Mouse (Mus musculus) cerebral cortex, adult 2 months (tissue): ENCODE data around the gene Npepps.

Experiments
- whole genome bisulfite sequencing: fragments of 180-500 bp; shearing (Covaris S2); methylation state at CpG from one replicate; pipeline ENCODE4 v1.1.7; 2018; 5-methylcytosine and 5-hydroxymethylcytosine counted together

The Npepps gene

DNA sequence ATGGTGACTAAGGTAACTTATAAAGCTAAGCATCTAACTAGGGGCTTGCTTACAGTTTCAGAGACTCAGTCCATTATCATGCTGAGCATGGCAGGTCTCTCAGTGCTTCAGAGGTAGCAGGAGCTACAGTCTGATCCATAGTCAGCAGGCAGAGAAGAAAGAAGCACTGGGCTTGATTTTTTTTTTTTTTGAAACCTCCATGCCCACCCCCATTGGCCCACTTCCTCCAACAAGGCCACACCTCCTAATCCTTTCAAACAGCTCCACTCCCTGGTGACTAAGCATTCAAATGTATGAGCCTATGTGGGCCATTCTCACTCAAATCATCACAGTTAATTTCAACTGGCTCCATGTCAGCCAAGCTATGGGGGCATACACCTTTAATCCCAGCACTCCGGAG is 12.3 kb upstream of the Npepps start:
- 81% methylated on average over 1 of the region's 1 CpGs for WGBS

DNA sequence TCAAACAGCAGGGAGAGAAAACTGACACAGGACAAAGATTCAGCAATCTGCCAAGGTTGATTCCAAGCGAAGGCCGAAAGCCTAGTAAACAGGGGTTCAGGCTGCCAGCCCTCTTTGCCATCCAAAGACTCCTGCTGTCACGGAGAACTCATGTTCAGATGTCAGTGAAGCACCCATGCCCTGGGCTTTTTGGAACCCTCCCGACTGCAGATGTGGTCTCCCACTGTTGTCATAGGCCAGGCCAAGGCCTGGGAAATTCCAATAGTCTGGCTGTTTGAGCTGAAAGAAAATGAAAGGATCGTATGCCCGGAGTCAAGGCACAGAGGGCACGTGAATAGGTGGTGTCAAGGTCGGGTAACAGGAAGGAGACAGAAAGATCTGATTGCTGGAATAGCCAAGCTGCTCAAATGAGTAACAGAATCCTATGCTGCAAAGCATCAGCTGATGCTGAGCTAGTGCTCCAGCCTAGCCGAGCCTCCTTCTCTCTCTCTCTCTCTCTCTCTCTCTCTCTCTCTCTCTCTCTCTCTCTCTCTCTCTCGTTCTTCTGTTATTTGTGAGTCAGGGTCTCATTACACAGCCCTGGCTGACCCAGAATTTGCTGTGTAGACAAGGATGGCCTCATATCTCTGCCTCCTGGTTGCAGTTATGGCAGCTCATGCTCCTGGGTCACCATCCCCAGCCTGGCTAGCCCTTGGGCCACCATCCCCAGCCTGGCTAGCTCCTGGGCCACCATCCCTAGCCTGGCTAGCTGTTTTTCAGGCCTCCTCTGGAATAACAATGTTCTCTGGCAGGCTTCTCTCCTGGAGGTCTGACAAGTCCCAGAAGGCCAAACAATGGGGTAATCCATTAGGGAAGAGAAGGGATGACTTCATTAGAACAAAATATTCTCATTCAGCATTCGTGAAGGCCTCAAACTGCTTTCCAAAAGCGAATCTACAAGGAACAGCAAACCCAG is 9.1 kb upstream of the Npepps start:
- WGBS = 60% methylated on average over 12 of the region's 12 CpGs

DNA sequence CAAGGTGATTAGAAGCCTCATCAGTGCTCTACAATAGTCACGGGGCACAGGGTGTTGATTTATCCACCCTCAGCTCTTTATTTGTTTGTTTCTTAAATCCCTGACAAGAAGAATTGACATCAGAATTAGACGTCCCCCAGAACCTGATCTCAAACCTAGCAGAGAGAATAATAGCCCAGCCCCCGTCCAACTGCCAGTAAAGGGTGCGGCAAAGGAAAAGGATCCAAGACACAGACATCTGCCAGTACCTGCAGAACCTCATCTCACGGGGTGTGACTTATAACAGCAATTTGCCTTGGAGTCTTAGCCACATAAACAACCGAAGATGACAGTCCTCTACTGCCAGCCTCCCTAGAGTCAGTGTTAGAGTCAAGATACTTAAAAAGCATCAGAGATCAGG is 6.5 kb upstream of the Npepps start:
- 69% methylated on average over 6 of the region's 6 CpGs for WGBS

DNA sequence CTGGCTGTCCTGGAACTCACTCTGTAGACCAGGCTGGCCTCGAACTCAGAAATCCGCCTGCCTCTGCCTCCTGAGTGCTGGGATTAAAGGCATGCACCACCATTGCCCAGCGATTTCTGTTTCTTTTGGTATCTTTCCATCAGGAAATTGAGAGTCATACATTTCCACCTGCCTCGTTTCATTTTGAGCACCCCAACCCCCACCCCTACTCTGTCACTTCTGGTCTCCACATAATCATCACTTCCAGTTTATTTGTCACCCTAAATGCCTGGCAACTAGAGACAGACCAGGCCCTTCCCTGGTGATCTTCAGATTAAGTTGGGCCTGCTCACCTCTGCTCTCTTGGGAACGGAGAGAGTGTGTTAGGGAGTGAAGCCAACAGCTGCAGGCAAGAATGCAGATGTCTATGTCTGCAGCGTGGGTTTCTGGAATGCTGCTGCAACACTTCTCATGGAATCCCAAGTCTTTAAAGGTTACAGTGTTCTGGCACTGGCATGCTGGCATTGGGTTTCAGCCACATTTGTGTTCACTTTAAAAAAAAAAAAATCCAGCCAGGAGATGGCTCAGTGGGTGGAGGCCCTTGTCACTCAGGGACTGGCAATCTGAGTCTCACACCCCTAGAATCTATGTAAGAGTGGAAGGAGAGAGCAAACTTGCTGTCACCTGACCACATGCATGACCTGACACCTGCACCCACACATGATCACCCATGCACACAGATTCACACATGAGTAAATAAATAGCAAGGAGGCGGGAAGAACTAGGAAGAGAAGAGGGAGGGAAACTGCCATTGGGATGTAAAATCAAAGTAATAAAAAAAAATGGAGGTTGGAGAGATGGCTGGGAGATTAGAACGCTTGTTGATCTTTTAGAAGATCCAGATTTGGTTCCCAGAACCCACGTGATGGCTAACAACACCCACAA is 5.7 kb upstream of the Npepps start:
- WGBS = 76% methylated on average over 9 of the region's 9 CpGs

DNA sequence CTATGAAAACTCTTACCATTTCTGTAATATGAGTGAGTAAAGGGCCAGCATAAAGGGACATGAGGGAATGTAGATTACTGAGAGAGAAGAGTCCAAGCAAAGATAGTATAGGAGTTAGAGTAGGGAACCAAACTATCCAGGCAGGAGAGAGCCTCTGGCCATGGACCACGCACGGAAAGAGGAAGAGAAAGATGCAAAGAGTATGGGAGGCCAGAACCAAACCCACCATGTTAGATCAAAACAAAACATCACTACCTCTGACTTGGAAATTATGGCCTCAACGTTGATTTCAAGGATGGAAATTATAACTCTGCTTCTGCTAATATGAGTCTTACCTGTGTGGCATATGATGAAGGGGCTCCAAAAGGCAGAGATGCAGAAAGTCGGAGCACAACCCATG is 4.4 kb upstream of the Npepps start:
- 81% methylated on average over 4 of the region's 4 CpGs for WGBS

DNA sequence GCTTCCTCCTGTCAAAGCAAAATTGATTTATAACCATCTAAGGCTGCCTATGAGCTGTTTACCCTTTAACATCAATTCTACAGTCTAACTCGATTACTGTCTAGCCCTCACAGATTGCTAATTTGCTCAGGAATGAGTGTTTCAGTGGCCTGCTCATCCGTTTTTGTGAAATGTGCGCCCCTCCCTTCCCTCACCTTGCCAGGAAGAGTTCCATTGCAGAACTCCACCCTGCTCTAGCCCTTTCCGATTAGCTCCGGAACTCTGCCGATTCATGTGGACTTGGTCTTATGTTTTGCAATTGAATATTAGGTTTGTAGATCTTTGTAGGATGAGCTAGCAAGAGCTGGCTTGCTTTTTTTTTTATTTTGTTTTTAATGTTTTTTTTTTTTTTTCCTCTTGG is 1.7 kb upstream of the Npepps start:
- WGBS = 91% methylated on average over 6 of the region's 6 CpGs

DNA sequence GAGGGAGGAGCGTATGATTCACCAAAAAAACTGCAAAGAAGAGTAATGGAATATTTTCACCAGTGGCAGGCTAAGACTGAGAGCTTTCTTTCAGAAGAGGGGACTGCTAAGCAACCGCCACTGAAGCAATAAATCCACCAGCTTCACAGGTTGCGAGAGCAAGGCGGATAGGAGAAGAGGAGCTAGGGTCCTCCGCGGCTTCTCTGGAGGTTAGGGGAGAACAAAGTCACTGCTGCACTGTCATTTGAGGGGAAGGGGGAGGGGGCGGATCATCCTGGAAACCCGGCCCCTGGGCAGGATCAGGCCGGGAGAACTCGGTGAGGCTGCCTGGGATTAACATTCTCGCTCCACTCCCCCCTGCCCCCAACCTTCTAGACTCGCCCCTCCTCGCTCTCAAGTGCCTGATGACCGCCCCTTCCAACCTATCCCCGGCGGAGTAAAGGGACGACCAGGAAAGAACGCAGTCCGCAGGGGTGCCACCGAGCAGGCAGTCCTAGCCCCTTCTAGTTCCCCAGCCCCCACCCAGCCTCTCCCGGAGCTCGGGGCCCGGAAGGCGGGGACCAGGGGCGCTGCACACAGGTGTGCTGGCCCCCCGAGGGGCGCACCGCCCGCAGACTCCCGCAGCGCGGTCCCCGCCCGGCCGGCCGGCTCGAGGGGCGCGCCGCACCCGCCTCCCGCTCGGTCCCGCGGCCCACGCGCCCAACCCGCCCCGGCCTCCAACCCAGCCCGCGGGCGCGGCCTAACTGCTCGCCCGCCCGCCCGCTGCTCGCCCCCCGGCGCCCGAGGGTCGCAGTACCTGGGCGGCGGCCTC is 828 bp downstream of the Npepps start:
- under 1% methylated on average over 64 of the region's 64 CpGs for WGBS

DNA sequence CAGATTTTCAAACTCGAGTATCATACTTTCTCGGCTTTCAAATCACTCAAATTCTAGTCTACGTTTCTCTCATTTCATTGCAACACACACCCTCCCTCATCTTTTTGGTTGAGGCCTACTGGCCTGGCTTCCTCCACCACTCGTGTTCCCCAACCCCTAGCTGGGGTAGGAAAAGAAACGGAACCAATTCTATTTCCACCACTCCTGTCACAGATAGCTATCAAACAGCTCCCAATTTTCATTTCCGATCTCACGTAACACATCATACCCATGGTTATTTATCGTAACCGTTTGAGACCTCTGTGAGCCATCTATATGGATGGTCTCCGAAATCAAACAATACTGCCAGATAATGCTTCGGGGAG is 1.4 kb downstream of the Npepps start:
- 5% methylated on average over 11 of the region's 11 CpGs for WGBS

DNA sequence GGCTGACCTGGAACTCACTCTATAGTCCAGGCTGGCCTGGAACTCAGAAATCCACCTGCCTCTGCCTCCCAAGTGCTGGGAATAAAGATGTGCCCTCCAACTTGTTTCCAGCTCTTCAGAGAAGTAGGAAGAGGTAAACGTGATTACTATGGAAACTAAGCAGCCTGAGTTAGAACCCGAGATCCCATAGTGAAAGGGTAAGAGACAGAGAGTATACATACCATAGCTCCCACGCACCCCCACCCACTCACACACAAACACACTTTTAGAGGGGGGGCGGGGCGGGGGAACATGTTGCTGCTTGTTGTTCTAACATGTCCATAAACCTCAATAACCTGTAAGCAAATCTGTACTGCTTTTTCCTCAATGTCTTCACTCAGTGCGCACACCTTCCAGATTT is 2.0 kb downstream of the Npepps start:
- 58% methylated on average over 6 of the region's 6 CpGs for WGBS

DNA sequence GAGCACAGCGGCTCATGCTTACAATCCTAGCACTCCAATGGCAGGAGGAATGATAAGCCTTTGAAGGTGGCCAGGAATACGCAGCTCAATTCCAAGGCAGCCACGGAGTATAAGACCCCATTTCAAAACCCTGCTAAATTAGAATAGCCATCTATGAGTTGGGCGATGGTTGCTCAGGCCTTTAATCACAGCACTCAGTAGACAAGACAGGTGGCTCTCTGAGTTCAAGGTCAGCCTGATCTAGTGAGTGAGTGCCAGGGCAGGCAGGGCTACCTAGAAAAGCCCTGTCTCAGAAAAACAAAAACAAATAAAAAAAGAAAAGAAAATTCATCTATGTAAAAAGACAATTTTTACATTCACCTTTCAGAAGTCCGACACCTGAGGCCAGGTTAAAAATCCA is 3.3 kb downstream of the Npepps start:
- WGBS = 80% methylated on average over 5 of the region's 5 CpGs

DNA sequence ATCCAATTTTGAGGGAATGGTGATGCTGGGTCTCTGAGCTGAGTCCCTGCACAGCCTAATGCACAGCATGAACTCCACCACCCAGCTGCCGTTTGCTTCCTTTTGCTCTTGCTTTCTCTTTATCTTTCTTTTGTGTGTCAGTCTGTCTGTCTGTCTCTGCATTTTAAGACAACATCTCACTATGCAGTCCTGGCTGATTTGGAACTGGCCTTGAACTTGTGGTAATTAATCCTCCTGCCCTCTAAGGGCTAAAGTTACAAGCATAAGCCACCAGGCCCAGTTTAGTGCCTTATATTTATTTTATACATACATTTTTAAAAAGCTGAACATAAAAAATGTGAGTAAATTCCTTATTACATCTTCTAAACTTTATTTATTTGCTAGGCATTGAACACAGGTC is 4.4 kb downstream of the Npepps start:
- 39% methylated on average over 1 of the region's 1 CpGs for WGBS

DNA sequence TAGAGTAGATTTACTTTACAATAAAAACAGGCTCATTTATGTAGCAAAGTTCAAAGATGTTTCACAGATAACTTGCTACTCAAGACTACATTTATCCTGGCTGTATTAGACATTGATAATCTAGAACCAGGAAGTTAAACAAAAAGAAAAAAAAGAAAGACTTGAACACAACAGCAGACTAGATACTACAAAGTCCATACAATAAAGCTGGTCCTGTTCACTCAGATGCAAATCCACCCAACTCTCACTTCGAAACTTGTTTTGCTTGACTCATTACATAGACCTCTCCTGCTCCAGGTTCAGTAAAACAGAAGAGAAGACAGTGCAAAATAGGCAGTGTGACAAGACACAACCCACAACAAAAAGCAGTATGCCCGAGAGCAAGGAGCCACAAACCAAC is 5.1 kb downstream of the Npepps start:
- 69% methylated on average over 2 of the region's 2 CpGs for WGBS

DNA sequence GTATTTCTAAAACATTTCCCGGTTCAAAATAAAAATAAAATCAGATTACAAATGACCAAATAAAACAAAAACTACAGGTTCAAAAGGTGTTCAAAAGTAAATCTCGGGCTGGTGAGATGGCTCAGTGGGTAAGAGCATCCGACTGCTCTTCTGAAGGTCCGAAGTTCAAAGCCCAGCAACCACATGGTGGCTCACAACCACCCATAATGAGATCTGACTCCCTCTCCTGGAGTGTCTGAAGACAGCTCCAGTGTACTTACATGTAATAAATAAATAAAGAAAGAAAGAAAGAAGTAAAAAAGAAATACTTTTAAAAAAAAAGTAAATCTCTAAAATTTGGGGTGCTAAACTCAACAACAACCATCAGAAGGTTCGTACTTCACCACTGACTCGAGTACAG is 5.5 kb downstream of the Npepps start:
- WGBS = 89% methylated on average over 6 of the region's 6 CpGs

DNA sequence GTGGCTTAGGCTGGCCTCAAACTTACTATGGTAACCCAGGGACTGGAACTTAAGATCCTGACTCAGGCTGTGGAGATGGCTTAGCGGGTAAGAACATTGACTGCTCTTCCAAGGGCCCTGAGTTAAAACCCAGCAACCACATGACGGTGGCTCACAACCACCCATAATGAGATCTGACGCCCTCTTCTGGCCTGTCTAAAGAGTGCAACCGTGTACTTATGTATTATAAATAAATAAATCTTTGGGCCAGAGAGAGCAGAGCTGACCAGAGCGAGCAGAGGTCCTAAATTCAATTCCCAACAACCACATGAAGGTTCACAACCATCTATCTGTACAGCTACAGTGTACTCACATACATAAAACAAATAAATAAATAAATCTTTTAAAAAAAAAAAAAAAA is 6.8 kb downstream of the Npepps start:
- 88% methylated on average over 5 of the region's 5 CpGs for WGBS

DNA sequence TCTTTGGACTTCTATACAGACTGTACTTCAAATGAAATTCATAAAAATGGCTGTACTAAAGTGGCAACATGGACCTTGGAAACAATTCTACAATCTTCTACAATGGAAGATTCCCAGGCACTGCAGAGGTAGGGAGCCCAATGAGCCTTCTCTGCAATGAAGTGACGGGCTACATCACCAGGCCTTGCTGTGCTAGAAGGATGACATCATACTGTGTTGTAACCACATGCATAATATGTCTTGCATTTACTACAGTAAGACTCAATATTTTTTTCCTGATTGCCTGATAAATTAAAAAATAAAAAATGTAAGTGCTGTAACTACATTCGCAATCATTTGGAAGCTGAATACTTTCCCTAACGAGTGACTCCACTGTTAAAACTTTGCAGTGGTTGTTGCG is 7.6 kb downstream of the Npepps start:
- 78% methylated on average over 4 of the region's 4 CpGs for WGBS

DNA sequence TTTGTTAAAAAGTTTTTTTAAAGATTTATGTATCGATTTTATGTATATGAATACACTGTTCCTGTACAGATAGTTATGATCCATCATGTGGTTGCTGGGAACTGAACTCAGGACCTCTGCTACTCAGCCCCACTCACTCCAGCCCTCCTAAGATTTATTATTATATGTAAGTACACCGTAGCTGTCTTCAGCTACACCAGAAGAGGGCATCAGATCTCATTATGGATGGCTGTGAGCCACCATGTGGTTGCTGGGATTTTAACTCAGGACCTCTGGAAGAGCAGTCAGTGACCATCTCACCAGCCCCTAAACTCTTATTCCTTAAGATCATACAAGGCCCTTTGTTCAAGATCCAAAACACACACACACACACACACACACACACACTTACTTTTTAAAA is 10.4 kb downstream of the Npepps start:
- 65% methylated on average over 2 of the region's 2 CpGs for WGBS

DNA sequence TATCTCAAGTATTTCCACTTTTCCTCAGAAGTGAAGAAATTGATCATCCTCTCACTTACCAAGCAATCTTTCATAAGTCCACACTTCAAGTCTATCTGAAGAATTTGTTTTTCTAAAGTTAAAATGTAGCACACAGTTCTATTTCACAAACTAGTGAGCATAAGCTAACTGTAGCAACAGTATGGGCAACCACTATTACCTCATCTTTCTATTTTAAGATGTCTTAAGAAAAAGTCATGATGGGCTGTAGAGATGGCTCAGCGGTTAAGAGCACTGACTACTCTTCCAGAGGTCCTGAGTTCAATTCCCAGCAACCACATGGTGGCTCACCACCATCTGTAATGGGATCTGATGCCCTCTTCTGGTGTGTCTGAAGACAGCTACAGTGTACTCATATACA is 13.9 kb downstream of the Npepps start:
- WGBS = 79% methylated on average over 1 of the region's 1 CpGs

DNA sequence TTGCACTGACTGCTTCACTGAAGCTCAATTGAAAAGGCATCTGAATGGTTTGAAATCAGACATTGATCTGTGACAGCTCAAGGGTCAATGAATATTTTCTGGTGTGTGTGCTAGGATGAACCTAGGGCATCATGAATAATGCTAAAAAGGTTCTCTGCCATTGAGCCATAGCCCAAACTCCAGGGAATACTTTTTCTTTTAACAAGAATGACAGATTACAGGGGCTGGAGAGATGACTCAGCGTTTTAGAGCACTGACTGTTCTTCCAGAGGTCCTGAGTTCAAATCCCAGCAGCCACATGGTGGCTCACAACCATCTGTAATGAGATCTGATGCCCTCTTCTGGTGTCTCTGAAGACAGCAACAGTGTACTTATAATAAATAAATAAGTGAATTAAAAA is 30.8 kb downstream of the Npepps start:
- 88% methylated on average over 1 of the region's 1 CpGs for WGBS

DNA sequence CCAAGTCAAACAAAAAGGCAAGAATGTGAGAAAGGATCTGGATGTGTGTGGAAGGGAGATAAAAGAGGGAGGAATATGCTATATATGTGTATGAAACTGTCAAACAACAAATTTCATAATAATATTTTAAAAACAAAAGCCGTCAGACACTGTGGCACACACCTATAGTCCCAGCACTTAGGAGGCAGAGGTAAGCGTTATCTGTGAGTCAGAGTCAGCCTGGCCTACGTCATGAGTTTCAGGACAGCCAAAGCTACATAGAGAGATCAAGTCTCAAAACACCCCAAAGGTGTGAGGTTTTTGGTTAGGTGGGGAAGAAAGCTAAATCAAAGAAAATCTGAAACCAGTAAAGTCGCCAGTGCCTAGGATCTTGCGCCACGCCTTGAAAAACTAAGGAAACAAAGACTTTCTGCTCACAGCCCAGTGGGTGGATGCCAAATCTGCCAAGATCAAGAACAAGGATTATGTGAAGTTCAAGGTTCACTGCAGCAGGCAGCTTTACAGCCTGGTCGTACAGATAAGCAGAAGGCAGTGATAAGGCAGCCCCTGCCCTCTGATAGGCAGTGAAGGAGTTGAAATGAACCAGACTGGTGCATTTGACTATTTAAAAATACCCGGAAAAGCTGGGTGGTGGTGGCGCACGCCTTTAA is 33.8 kb downstream of the Npepps start:
- 82% methylated on average over 10 of the region's 10 CpGs for WGBS

DNA sequence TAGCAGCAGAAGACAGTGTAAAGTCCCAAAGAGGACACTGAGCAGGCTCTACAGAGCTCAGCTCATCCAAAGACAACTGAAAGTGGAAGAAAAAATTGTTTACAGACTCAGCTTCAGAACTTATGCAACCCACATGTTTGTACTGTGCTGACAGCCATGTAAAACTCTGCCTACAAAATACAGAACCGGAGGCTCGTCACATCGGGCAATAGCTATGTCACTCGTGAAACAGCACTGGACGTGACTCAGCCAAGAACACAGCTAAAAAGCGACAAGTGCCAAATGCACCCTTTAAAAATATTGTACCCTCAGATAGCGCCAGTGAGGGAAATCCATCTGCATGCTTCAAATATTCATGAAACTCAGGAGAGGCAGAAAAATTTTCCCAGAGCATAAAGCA is 39.1 kb downstream of the Npepps start:
- WGBS = 47% methylated on average over 7 of the region's 7 CpGs

DNA sequence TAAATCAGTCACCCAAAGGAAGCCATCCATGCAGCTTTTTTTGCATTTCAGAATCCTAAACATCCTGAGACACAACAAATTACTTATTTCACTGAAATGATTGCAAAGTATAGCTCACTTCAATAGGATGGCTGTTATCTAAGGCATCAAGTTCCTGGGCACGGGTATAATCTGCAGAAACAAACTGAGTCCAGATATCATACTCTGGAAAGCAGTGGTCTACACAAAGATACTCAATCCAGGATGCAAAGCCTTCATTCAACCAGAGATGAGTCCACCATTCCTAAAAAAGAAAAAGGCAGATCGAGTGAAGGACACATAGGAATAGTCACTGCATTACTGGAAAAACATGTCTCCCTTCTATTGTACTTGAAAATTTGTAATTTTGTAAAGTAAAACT is 42.5 kb downstream of the Npepps start:
- WGBS = 84% methylated on average over 2 of the region's 2 CpGs
